Mouse (Mus musculus) gastrocnemius, postnatal 36 days (tissue): ENCODE measurements around the gene Adam19. TPM values are rescaled to one million over a fixed set of nuclear protein-coding genes. Genes with fewer than 3 reads are reported as not detected.

ENCODE experiments used
- DNase-seq, 2 experiments: peaks; one replicate each; pipeline ENCODE4 v3.0.0; 2022
- intact Hi-C: fragments of 180-260 bp; cut with DNase I; formaldehyde crosslinking; loops from one replicate; pipeline ENCODE4 v1.15.1; 2025
- total RNA-seq, 2 experiments: library from RNA; stranded (reverse); gene quantifications; 2 replicates each; pipeline ENCODE4 v1.2.3; 2021

Adam19 gene
- total RNA-seq, 2 experiments from 2014 or later = 4.4 TPM

GRCm38 (mm10) chr11:46125093-46125834 lies 69.5 kb downstream of the Adam19 start:
- intact Hi-C loops = loop anchor here (5.0 to 10.0 kb wide), 2 partner anchors 87 to 170 kb away; partner anchors contain the start of gene Thg1l
- DNase-seq = no peak

GRCm38 (mm10) chr11:46125835-46126229 lies 70.0 kb downstream of the Adam19 start:
- intact Hi-C loops = loop anchor here (5.0 to 10.0 kb wide), 2 partner anchors 86 to 171 kb away; partner anchors contain the start of gene Thg1l
- DNase-seq = no peak

GRCm38 (mm10) chr11:46126317-46126716 lies 70.5 kb downstream of the Adam19 start:
- intact Hi-C loops = loop anchor here (5.0 to 10.0 kb wide), 2 partner anchors 86 to 172 kb away; partner anchors contain the start of gene Thg1l
- DNase-seq = no peak

- intact Hi-C loops = loop anchor here (5.0 to 10.0 kb wide), 2 partner anchors 85 to 172 kb away; partner anchors contain the start of gene Thg1l
- DNase-seq = no peak
Measured at GRCm38 (mm10) chr11:46126827-46127410, 71.1 kb downstream of the Adam19 start.

- intact Hi-C loops = loop anchor here (2.0 to 10.0 kb wide), 3 partner anchors 75 to 173 kb away; partner anchors contain the start of genes Gm12166 and Thg1l
- peak; percentile 60 to 64 for DNase-seq
Measured at GRCm38 (mm10) chr11:46127621-46128547, 72.1 kb downstream of the Adam19 start.

- intact Hi-C loops = loop anchor here (2.0 to 10.0 kb wide), 3 partner anchors 76 to 174 kb away; partner anchors contain the start of genes Gm12166 and Thg1l
- peak; percentile 68 to 82 for DNase-seq
Measured at GRCm38 (mm10) chr11:46128548-46128945, 72.8 kb downstream of the Adam19 start.

- no peak for DNase-seq
- intact Hi-C loops = no loop called here
Measured at GRCm38 (mm10) chr11:46131022-46131986, 75.5 kb downstream of the Adam19 start.

- no peak for DNase-seq
- intact Hi-C loops = no loop called here
Measured at GRCm38 (mm10) chr11:46134899-46135298, 79.1 kb downstream of the Adam19 start.

GRCm38 (mm10) chr11:46143342-46143741 lies 87.5 kb downstream of the Adam19 start:
- DNase-seq = no peak
- intact Hi-C loops = no loop called here

- no peak for DNase-seq
- intact Hi-C loops = no loop called here
Measured at GRCm38 (mm10) chr11:46145163-46145875, 89.5 kb downstream of the Adam19 start.

- intact Hi-C loops = no loop called here
- no peak for DNase-seq
Measured at GRCm38 (mm10) chr11:46146619-46147018, 90.8 kb downstream of the Adam19 start.

GRCm38 (mm10) chr11:46156945-46157344 lies 101.2 kb downstream of the Adam19 start:
- intact Hi-C loops = no loop called here
- no peak for DNase-seq

GRCm38 (mm10) chr11:46157462-46157861 lies 101.7 kb downstream of the Adam19 start:
- intact Hi-C loops = no loop called here
- no peak for DNase-seq

- DNase-seq = peak in 1 of 2 experiments; percentile 16
- intact Hi-C loops = no loop called here
Measured at GRCm38 (mm10) chr11:46165866-46166585, 110.2 kb downstream of the Adam19 start, which contains the start of gene Nipal4. Nipal4 (minus strand) TSS chr11:46166508.

GRCm38 (mm10) chr11:46168506-46168905 lies 112.7 kb downstream of the Adam19 start:
- intact Hi-C loops = no loop called here

GRCm38 (mm10) chr11:46169908-46170307 lies 114.1 kb downstream of the Adam19 start:
- intact Hi-C loops = no loop called here
- DNase-seq = no peak

More at GRCm38 (mm10) chr11:46168506-46168905, 112.7 kb downstream of the Adam19 start:
- no peak for DNase-seq

GRCm38 (mm10) chr11:46172128-46172527 lies 116.3 kb downstream of the Adam19 start:
- no peak for DNase-seq
- intact Hi-C loops = no loop called here

- intact Hi-C loops = no loop called here
- no peak for DNase-seq
Measured at GRCm38 (mm10) chr11:46176155-46176554, 120.4 kb downstream of the Adam19 start.
